Mouse (Mus musculus) c-Kit-positive CD71-positive TER-119-negative erythroid progenitor cells, embryonic 14.5 days (primary cell): ENCODE measurements around the gene Ctag2.

Experiments
- DNase-seq: peaks from one replicate; pipeline ENCODE4 v3.0.0-alpha.2; 2013; ENCODE audit warnings: low read depth

Gene Ctag2

GRCm38 (mm10) chrX:65047344-65047743 lies at the start of gene Ctag2:
Ctag2 (plus strand) TSS chrX:65047644.
- no peak for DNase-seq
